19 mouse cellular contexts compared by ENCODE assay signal in the genomic region with DNA sequence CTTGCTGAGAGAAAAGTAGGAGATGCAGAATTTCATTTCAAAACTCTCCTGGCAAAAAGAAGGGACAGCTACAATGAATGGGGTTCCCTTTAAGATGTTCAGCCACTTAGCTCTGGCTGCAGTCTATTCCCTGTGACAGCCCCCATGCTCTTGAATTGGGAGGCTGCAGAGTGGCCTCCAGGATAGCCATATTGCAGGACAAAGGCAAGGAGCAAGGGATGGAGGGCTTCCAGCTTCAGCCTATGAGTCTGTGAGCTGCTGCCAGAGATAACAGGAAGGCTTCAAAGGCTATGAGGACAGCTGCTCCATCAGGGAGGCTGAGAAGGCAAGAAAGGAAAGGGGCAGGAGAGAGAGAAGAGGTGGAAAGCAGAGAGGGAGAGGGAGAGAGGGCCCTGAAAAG.
A peak's percentile ranks its signal among the peaks of the same experiment; 100 is the strongest.
DNase-seq lines count a peak whose midpoint lies in the region; ATAC-seq lines count a peak whose summit lies in the region.
"Had no signal": no experiment of that assay in that cellular context is flagged by ENCODE, and none has a peak within 500 bp of the region (broad histone marks: within the 10 kb centered on the region; RNA-seq: fewer than 3 reads in every experiment).

No protein-coding gene starts in this region.

- no peak for ATAC-seq in hindbrain, embryonic 13.5 days (ENCODE audit: low FRiP score)
- no peak for ATAC-seq in hindbrain, embryonic 16.5 days
- ATAC-seq in midbrain, embryonic 16.5 days: 0 out of 2 replicates have a peak, but pooled peaks have one; percentile 50
- no peak for ATAC-seq in heart, embryonic 12.5 days (ENCODE audit: insufficient number of reproducible peaks, low FRiP score)
- ATAC-seq: CD4-positive, CD25-positive, alpha-beta regulatory T cell, adult 4 months; inflammation-experienced regulatory T-cells, adult 6 months; lung, postnatal 0 days had no signal

- no peaks in the 10 kb centered on the region for H3K9me3 ChIP-seq in hindbrain, embryonic 13.5 days
- H3K9me3 ChIP-seq in hindbrain, embryonic 16.5 days (ENCODE audit: control insufficient read depth, low read length): no peaks in the 10 kb centered on the region
- no peaks in the 10 kb centered on the region for H3K9me3 ChIP-seq in midbrain, embryonic 16.5 days (replicated peaks; ENCODE audit: control insufficient read depth, low read length, poor library complexity, severe bottlenecking)
- no peaks in the 10 kb centered on the region for H3K9me3 ChIP-seq in heart, embryonic 12.5 days (replicated peaks)
- H3K9me3 ChIP-seq: limb, embryonic 13.5 days; liver, embryonic 15.5 days; neural tube, embryonic 15.5 days had no signal

- no peak overlapping the region for H3K4me3 ChIP-seq in hindbrain, embryonic 13.5 days
- H3K4me3 ChIP-seq in hindbrain, embryonic 16.5 days (ENCODE audit: low read length): no peak overlapping the region
- no peak overlapping the region for H3K4me3 ChIP-seq in midbrain, embryonic 16.5 days (ENCODE audit: low read depth, low read length)
- no peak overlapping the region for H3K4me3 ChIP-seq in heart, embryonic 12.5 days
- H3K4me3 ChIP-seq: heart, adult 2 months; left cerebral cortex, adult 2 months; limb, embryonic 13.5 days; liver, embryonic 15.5 days; neural tube, embryonic 15.5 days had no signal

- H3K9ac ChIP-seq in hindbrain, embryonic 13.5 days: no peak overlapping the region; the same call in 1 of the 2 replicates
- no peak overlapping the region for H3K9ac ChIP-seq in hindbrain, embryonic 16.5 days (ENCODE audit: low read depth, low read length)
- no peak overlapping the region for H3K9ac ChIP-seq in midbrain, embryonic 16.5 days (ENCODE audit: low read depth, low read length)
- H3K9ac ChIP-seq in heart, embryonic 12.5 days: no peak overlapping the region
- H3K9ac ChIP-seq: limb, embryonic 13.5 days; liver, embryonic 15.5 days; neural tube, embryonic 15.5 days had no signal

- peaks cover 11% of the 10 kb centered on the region for H3K4me1 ChIP-seq in hindbrain, embryonic 13.5 days (replicated peaks)
- peaks cover 5% of the 10 kb centered on the region for H3K4me1 ChIP-seq in hindbrain, embryonic 16.5 days (ENCODE audit: control insufficient read depth, insufficient read depth, low read depth, low read length)
- 0 out of 2 replicates have a peak, but pooled peaks cover 3% of the 10 kb centered on the region for H3K4me1 ChIP-seq in midbrain, embryonic 16.5 days (ENCODE audit: control insufficient read depth, insufficient read depth, low read length)
- peaks cover 4% of the 10 kb centered on the region; the same call in 1 of the 2 replicates for H3K4me1 ChIP-seq in heart, embryonic 12.5 days (replicated peaks)
- H3K4me1 ChIP-seq: liver, embryonic 15.5 days had no signal

- peak; percentile 45 to 61 for DNase-seq in cerebellum, postnatal 10 days
- no peak for DNase-seq in cerebellum, adult 11-12 months
- DNase-seq in retina, postnatal 1 day: peak; percentile 41
- no peak for DNase-seq in retina, embryonic 14.5 days (ENCODE audit: low spot score)
- DNase-seq: heart, adult 2 months; heart, postnatal 10 days had no signal

- no peaks in the 10 kb centered on the region for H3K27me3 ChIP-seq in hindbrain, embryonic 13.5 days
- H3K27me3 ChIP-seq in hindbrain, embryonic 16.5 days (replicated peaks; ENCODE audit: control insufficient read depth, insufficient read depth, low read length): no peaks in the 10 kb centered on the region
- H3K27me3 ChIP-seq in midbrain, embryonic 16.5 days (ENCODE audit: control insufficient read depth, insufficient read depth, low read depth, low read length): no peaks in the 10 kb centered on the region
- H3K27me3 ChIP-seq in heart, embryonic 12.5 days (replicated peaks): no peaks in the 10 kb centered on the region
- H3K27me3 ChIP-seq: limb, embryonic 13.5 days; liver, embryonic 15.5 days; neural tube, embryonic 15.5 days had no signal

- H3K4me2 ChIP-seq in hindbrain, embryonic 13.5 days: no peak overlapping the region
- no peak overlapping the region for H3K4me2 ChIP-seq in hindbrain, embryonic 16.5 days (ENCODE audit: low read length)
- H3K4me2 ChIP-seq in midbrain, embryonic 16.5 days (ENCODE audit: low read length): no peak overlapping the region
- H3K4me2 ChIP-seq in heart, embryonic 12.5 days: no peak overlapping the region
- H3K4me2 ChIP-seq: limb, embryonic 13.5 days; liver, embryonic 15.5 days; neural tube, embryonic 15.5 days had no signal

- H3K27ac ChIP-seq in hindbrain, embryonic 13.5 days: 0 out of 2 replicates have a peak overlapping the region, but pooled peaks have one; percentile 40
- H3K27ac ChIP-seq in hindbrain, embryonic 16.5 days (ENCODE audit: low read depth, low read length): no peak overlapping the region
- no peak overlapping the region for H3K27ac ChIP-seq in midbrain, embryonic 16.5 days (ENCODE audit: low read length)
- H3K27ac ChIP-seq in heart, embryonic 12.5 days (ENCODE audit: poor library complexity, severe bottlenecking): no peak overlapping the region
- H3K27ac ChIP-seq: heart, adult 2 months; kidney, postnatal 0 days; left cerebral cortex, adult 2 months; limb, embryonic 13.5 days; liver, embryonic 15.5 days; neural tube, embryonic 15.5 days had no signal

- no peaks in the 10 kb centered on the region for H3K36me3 ChIP-seq in hindbrain, embryonic 13.5 days
- H3K36me3 ChIP-seq in hindbrain, embryonic 16.5 days (ENCODE audit: control insufficient read depth, insufficient read depth, low read length): no peaks in the 10 kb centered on the region
- no peaks in the 10 kb centered on the region for H3K36me3 ChIP-seq in midbrain, embryonic 16.5 days (ENCODE audit: control insufficient read depth, insufficient read depth, low read length)
- H3K36me3 ChIP-seq in heart, embryonic 12.5 days: no peaks in the 10 kb centered on the region
- H3K36me3 ChIP-seq: G1E; limb, embryonic 13.5 days; liver, embryonic 15.5 days; neural tube, embryonic 15.5 days had no signal

Comparison
In these comparisons a context has a peak if more than half of its experiments do, and no peak if none do; other contexts are left out.
1. DNase-seq: peak in cerebellum, postnatal 10 days (2 of 2) and retina, postnatal 1 day (single experiment); none in cerebellum, adult 11-12 months (single experiment) and retina, embryonic 14.5 days (single experiment).